Mouse (Mus musculus) mesoderm, embryonic 11.5 days (tissue): ENCODE data around the gene Arhgap15.

ENCODE experiments used
- DNase-seq: peaks from one replicate; pipeline ENCODE4 v3.0.0-alpha.2; 2012; ENCODE audit warnings: low read depth, low spot score

Arhgap15 gene

GRCm38 (mm10) chr2:43931687-43932086 is 183.1 kb downstream of the Arhgap15 start:
- no peak for DNase-seq

GRCm38 (mm10) chr2:43939196-43939595 is 190.6 kb downstream of the Arhgap15 start:
- DNase-seq = no peak

GRCm38 (mm10) chr2:43945679-43946078 is 197.1 kb downstream of the Arhgap15 start:
- DNase-seq = no peak

- DNase-seq = no peak
Measured at GRCm38 (mm10) chr2:43949775-43950492, 201.3 kb downstream of the Arhgap15 start.

- DNase-seq = no peak
Measured at GRCm38 (mm10) chr2:43950741-43951140, 202.1 kb downstream of the Arhgap15 start.

GRCm38 (mm10) chr2:43959189-43959588 is 210.6 kb downstream of the Arhgap15 start:
- no peak for DNase-seq

- no peak for DNase-seq
Measured at GRCm38 (mm10) chr2:43962466-43962865, 213.8 kb downstream of the Arhgap15 start.

- DNase-seq = no peak
Measured at GRCm38 (mm10) chr2:43968581-43968980, 220.0 kb downstream of the Arhgap15 start.

- no peak for DNase-seq
Measured at GRCm38 (mm10) chr2:43977732-43978131, 229.1 kb downstream of the Arhgap15 start.

- no peak for DNase-seq
Measured at GRCm38 (mm10) chr2:43978177-43979013, 229.8 kb downstream of the Arhgap15 start.

- no peak for DNase-seq
Measured at GRCm38 (mm10) chr2:43986066-43986465, 237.4 kb downstream of the Arhgap15 start.

- no peak for DNase-seq
Measured at GRCm38 (mm10) chr2:43987919-43988318, 239.3 kb downstream of the Arhgap15 start.

- no peak for DNase-seq
Measured at GRCm38 (mm10) chr2:43989850-43990249, 241.2 kb downstream of the Arhgap15 start.

GRCm38 (mm10) chr2:43992510-43992909 is 243.9 kb downstream of the Arhgap15 start:
- no peak for DNase-seq

GRCm38 (mm10) chr2:44002454-44002853 is 253.8 kb downstream of the Arhgap15 start:
- DNase-seq = no peak

- peak; percentile 12 for DNase-seq
Measured at GRCm38 (mm10) chr2:44010249-44010648, 261.6 kb downstream of the Arhgap15 start.

GRCm38 (mm10) chr2:44013388-44013787 is 264.8 kb downstream of the Arhgap15 start:
- no peak for DNase-seq

GRCm38 (mm10) chr2:44016720-44017119 is 268.1 kb downstream of the Arhgap15 start:
- no peak for DNase-seq

- DNase-seq = peak; percentile 21
Measured at GRCm38 (mm10) chr2:44017405-44018026, 268.9 kb downstream of the Arhgap15 start.

GRCm38 (mm10) chr2:44018033-44018432 is 269.4 kb downstream of the Arhgap15 start:
- no peak for DNase-seq

- DNase-seq = no peak
Measured at GRCm38 (mm10) chr2:44024704-44025103, 276.1 kb downstream of the Arhgap15 start.

GRCm38 (mm10) chr2:44029035-44029715 is 280.6 kb downstream of the Arhgap15 start:
- no peak for DNase-seq
